Mouse (Mus musculus) limb, embryonic 13.5 days (tissue): Measurements from ENCODE around the gene Wipf3. TPM values are rescaled to one million over a fixed set of nuclear protein-coding genes. Genes with fewer than 3 reads are reported as not detected.

Experiments used
- ATAC-seq: fragments of 200-750 bp; cut with Nextera tagmentation; 2 replicates; pipeline ENCODE4 v1.8.0; 2017; ENCODE audit warnings: low read depth, moderate number of reproducible peaks, moderate TSS enrichment; ENCODE audit not compliant: low FRiP score
- H3K27ac ChIP-seq: fragments of 300-500 bp; sonication (generic); 2 replicates; pipeline ENCODE4 v1.5.1; 2015; ENCODE audit warnings: inconsistent platforms, mild to moderate bottlenecking, moderate library complexity
- H3K27me3 ChIP-seq: fragments of 300-500 bp; sonication (generic); 2 replicates; pipeline ENCODE4 v1.6.1; 2015; ENCODE audit warnings: mild to moderate bottlenecking, inconsistent platforms
- H3K36me3 ChIP-seq: fragments of 300-500 bp; sonication (generic); 2 replicates; pipeline ENCODE4 v1.6.1; 2015; ENCODE audit warnings: inconsistent platforms, mild to moderate bottlenecking, moderate library complexity
- H3K4me1 ChIP-seq: fragments of 300-500 bp; sonication (generic); 2 replicates; pipeline ENCODE4 v1.6.1; 2015; ENCODE audit warnings: inconsistent platforms
- H3K4me2 ChIP-seq: fragments of 300-500 bp; sonication (generic); replicated peaks from 2 replicates; pipeline ENCODE4 v1.6.1; 2015; ENCODE audit warnings: inconsistent platforms, mild to moderate bottlenecking, moderate library complexity
- H3K4me3 ChIP-seq: fragments of 300-500 bp; sonication (generic); 2 replicates; pipeline ENCODE4 v1.5.1; 2015; ENCODE audit warnings: moderate library complexity, mild to moderate bottlenecking, inconsistent platforms
- H3K9ac ChIP-seq: fragments of 300-500 bp; sonication (generic); 2 replicates; pipeline ENCODE4 v1.6.1; 2015; ENCODE audit warnings: mild to moderate bottlenecking, inconsistent platforms
- H3K9me3 ChIP-seq: fragments of 300-500 bp; sonication (generic); 2 replicates; pipeline ENCODE4 v1.6.1; 2016; ENCODE audit warnings: inconsistent platforms
- WGBS: fragments of 180-500 bp; shearing (Covaris S2); methylation state at CpG from one replicate; pipeline ENCODE4 v1.1.7; 2015; 5-methylcytosine and 5-hydroxymethylcytosine counted together
- polyA plus RNA-seq: library from polyadenylated mRNA; unstranded; fragments of >200 nt; fragmentation: Nextera tagmentation; extraction: Ambion mirVana; gene quantifications from 2 replicates; pipeline ENCODE4 v1.2.1, GENCODE M21; 2015

Wipf3 gene
- polyA plus RNA-seq, result 1.6 and 2.1 TPM in 2 replicates

GRCm38 (mm10) chr6:54429447-54430194, at the start of gene Wipf3:
Gene Wipf3 (plus strand): TSS chr6:54429603.
- Histone ChIP-seq H3K4me1 (peaks cover 26% of the 10 kb centered on the region), H3K4me2 (peak within 1 kb of the TSS; percentile 96), H3K4me3 (peak within 1 kb of the TSS; percentile 58), H3K27ac (no peak within 1 kb of the TSS), H3K36me3 (no peaks in the 10 kb centered on the region), H3K9ac (peak within 1 kb of the TSS; percentile 67), H3K9me3 (no peaks in the 10 kb centered on the region), H3K27me3 (peaks cover 56% of the 10 kb centered on the region)
- ATAC-seq, result peak; percentile 75
- under 1% methylated on average over 65 of the region's 71 CpGs for WGBS

- ATAC-seq, result no peak
- Histone ChIP-seq H3K27me3 (no peaks in the 10 kb centered on the region), H3K9ac (no peak overlapping the region), H3K4me3 (no peak overlapping the region), H3K27ac (no peak overlapping the region), H3K36me3 (no peaks in the 10 kb centered on the region), H3K4me2 (no peak overlapping the region), H3K9me3 (no peaks in the 10 kb centered on the region), H3K4me1 (peaks cover 36% of the 10 kb centered on the region)
- 12% methylated on average over 8 of the region's 8 CpGs for WGBS
Measured at GRCm38 (mm10) chr6:54382636-54383035, 46.8 kb upstream of the Wipf3 start.

- peaks cover 50% of the 10 kb centered on the region for H3K4me1 ChIP-seq
- WGBS, result 46% methylated on average over 12 of the region's 12 CpGs
- H3K9me3 ChIP-seq, result no peaks in the 10 kb centered on the region
- no peak overlapping the region for H3K9ac ChIP-seq
- no peak overlapping the region for H3K4me3 ChIP-seq
- H3K27ac ChIP-seq, result no peak overlapping the region
- no peaks in the 10 kb centered on the region for H3K27me3 ChIP-seq
- H3K4me2 ChIP-seq, result no peak overlapping the region
- no peak; the same call in 1 of the 2 replicates for ATAC-seq
- no peaks in the 10 kb centered on the region for H3K36me3 ChIP-seq
Measured at GRCm38 (mm10) chr6:54383893-54384524, 45.4 kb upstream of the Wipf3 start.

- Histone ChIP-seq H3K36me3 (no peaks in the 10 kb centered on the region), H3K9me3 (no peaks in the 10 kb centered on the region), H3K27me3 (no peaks in the 10 kb centered on the region), H3K4me2 (no peak overlapping the region), H3K27ac (no peak overlapping the region), H3K9ac (no peak overlapping the region), H3K4me3 (no peak overlapping the region), H3K4me1 (peaks cover 55% of the 10 kb centered on the region)
- no peak for ATAC-seq
- WGBS, result 91% methylated on average over 1 of the region's 1 CpGs
Measured at GRCm38 (mm10) chr6:54384777-54385176, 44.6 kb upstream of the Wipf3 start.

GRCm38 (mm10) chr6:54386429-54386828, 43.0 kb upstream of the Wipf3 start:
- H3K4me1 ChIP-seq, result peaks cover 55% of the 10 kb centered on the region
- H3K4me3 ChIP-seq, result no peak overlapping the region
- no peaks in the 10 kb centered on the region for H3K9me3 ChIP-seq
- H3K9ac ChIP-seq, result no peak overlapping the region
- no peak overlapping the region for H3K4me2 ChIP-seq
- H3K36me3 ChIP-seq, result no peaks in the 10 kb centered on the region
- WGBS, result 31% methylated on average over 4 of the region's 4 CpGs
- ATAC-seq, result no peak
- H3K27me3 ChIP-seq, result no peaks in the 10 kb centered on the region
- H3K27ac ChIP-seq, result no peak overlapping the region

GRCm38 (mm10) chr6:54387044-54387443, 42.4 kb upstream of the Wipf3 start:
- Histone ChIP-seq H3K4me3 (no peak overlapping the region), H3K36me3 (no peaks in the 10 kb centered on the region), H3K4me2 (no peak overlapping the region), H3K4me1 (peaks cover 55% of the 10 kb centered on the region), H3K27ac (no peak overlapping the region), H3K9me3 (no peaks in the 10 kb centered on the region), H3K27me3 (0 out of 2 replicates have a peak, but pooled peaks cover under 1% of the 10 kb centered on the region), H3K9ac (no peak overlapping the region)
- ATAC-seq, result no peak
- 73% methylated on average over 3 of the region's 3 CpGs for WGBS

- no peak for ATAC-seq
- no peak overlapping the region for H3K4me3 ChIP-seq
- peaks cover 6% of the 10 kb centered on the region; the same call in 1 of the 2 replicates for H3K27me3 ChIP-seq
- no peak overlapping the region for H3K27ac ChIP-seq
- WGBS, result 56% methylated on average over 5 of the region's 5 CpGs
- peaks cover 52% of the 10 kb centered on the region for H3K4me1 ChIP-seq
- H3K36me3 ChIP-seq, result no peaks in the 10 kb centered on the region
- no peaks in the 10 kb centered on the region for H3K9me3 ChIP-seq
- H3K9ac ChIP-seq, result no peak overlapping the region
- no peak overlapping the region for H3K4me2 ChIP-seq
Measured at GRCm38 (mm10) chr6:54387751-54388150, 41.7 kb upstream of the Wipf3 start.

GRCm38 (mm10) chr6:54388690-54389275, 40.6 kb upstream of the Wipf3 start:
- no peak overlapping the region for H3K4me2 ChIP-seq
- no peaks in the 10 kb centered on the region for H3K9me3 ChIP-seq
- 62% methylated on average over 7 of the region's 7 CpGs for WGBS
- no peak overlapping the region for H3K9ac ChIP-seq
- H3K4me1 ChIP-seq, result peaks cover 45% of the 10 kb centered on the region
- peaks cover 13% of the 10 kb centered on the region for H3K27me3 ChIP-seq
- H3K27ac ChIP-seq, result peak overlapping the region; percentile 28; the same call in 1 of the 2 replicates
- no peaks in the 10 kb centered on the region for H3K36me3 ChIP-seq
- ATAC-seq, result peak; percentile 58; the same call in 1 of the 2 replicates
- no peak overlapping the region for H3K4me3 ChIP-seq

GRCm38 (mm10) chr6:54391765-54392164, 37.6 kb upstream of the Wipf3 start:
- Histone ChIP-seq H3K4me3 (no peak overlapping the region), H3K4me1 (peaks cover 34% of the 10 kb centered on the region), H3K9ac (no peak overlapping the region), H3K27me3 (peaks cover 14% of the 10 kb centered on the region), H3K9me3 (no peaks in the 10 kb centered on the region), H3K27ac (no peak overlapping the region), H3K36me3 (no peaks in the 10 kb centered on the region), H3K4me2 (no peak overlapping the region)
- WGBS, result 2% methylated on average over 3 of the region's 3 CpGs
- no peak for ATAC-seq

- H3K36me3 ChIP-seq, result no peaks in the 10 kb centered on the region
- no peak overlapping the region for H3K4me2 ChIP-seq
- no peak overlapping the region for H3K9ac ChIP-seq
- no peaks in the 10 kb centered on the region for H3K9me3 ChIP-seq
- no peak for ATAC-seq
- H3K27ac ChIP-seq, result no peak overlapping the region
- H3K4me3 ChIP-seq, result no peak overlapping the region
- H3K27me3 ChIP-seq, result peaks cover 14% of the 10 kb centered on the region
- peaks cover 19% of the 10 kb centered on the region for H3K4me1 ChIP-seq
- WGBS, result 77% methylated on average over 6 of the region's 6 CpGs
Measured at GRCm38 (mm10) chr6:54393886-54394285, 35.5 kb upstream of the Wipf3 start.

- Histone ChIP-seq H3K9me3 (no peaks in the 10 kb centered on the region), H3K27me3 (no peaks in the 10 kb centered on the region), H3K4me1 (peaks cover 24% of the 10 kb centered on the region), H3K9ac (no peak overlapping the region), H3K4me3 (no peak overlapping the region), H3K36me3 (no peaks in the 10 kb centered on the region), H3K4me2 (no peak overlapping the region), H3K27ac (no peak overlapping the region)
- ATAC-seq, result no peak
- 59% methylated on average over 11 of the region's 11 CpGs for WGBS
Measured at GRCm38 (mm10) chr6:54399194-54399923, 30.0 kb upstream of the Wipf3 start.

GRCm38 (mm10) chr6:54401503-54401902, 27.9 kb upstream of the Wipf3 start:
- Histone ChIP-seq H3K27me3 (no peaks in the 10 kb centered on the region), H3K4me2 (no peak overlapping the region), H3K9ac (no peak overlapping the region), H3K9me3 (no peaks in the 10 kb centered on the region), H3K4me1 (peaks cover 19% of the 10 kb centered on the region), H3K36me3 (no peaks in the 10 kb centered on the region), H3K27ac (no peak overlapping the region), H3K4me3 (no peak overlapping the region)
- ATAC-seq, result no peak
- 83% methylated on average over 2 of the region's 2 CpGs for WGBS
